ENCODE assay signal across 8 mouse cellular contexts in the genomic region with DNA sequence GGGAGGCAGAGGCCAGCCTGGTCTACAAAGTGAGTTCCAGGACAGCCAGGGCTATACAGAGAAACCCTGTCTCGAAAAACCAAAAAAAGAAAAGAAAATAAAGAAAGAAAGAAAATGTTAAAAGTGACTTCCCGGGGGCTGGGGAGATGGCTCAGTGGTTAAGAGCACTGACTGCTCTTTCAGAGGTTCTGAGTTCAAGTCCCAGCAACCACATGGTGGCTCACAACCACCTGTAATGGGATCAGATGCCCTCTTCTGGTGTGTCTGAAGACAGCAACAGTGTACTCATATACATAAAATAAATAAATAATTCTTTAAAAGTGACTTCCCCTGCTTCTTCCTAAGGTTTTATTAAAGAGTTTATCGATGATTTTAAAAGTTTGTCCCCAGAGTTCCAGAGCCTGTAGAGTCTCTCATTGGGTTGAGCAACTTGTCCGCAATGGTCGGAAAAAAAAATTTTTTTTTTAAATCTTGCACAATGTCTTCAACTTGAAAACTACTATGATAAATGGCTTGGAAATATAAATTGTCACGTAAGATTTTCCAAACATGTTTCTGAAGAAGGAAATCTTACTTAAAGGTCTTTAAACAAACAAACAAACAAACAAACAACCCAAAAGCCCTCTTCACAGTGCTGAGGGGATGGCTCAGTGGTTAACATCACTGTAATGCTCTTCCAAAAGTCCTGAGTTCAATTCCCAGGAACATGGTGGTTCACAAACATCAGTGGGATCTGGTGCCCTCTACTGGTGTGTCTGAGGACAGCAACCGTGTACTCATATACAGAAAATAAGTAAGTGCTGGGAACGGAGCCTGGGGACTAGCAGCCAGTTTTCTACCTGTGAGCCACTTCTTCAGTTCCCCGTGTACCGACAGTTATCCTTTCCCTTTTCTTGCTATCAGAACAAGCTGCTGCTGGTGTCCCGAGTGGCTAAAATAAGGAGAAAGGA. TPM values are rescaled to one million over a fixed set of nuclear protein-coding genes. Genes with fewer than 3 reads are reported as not detected.
A peak's percentile ranks its signal among the peaks of the same experiment; 100 is the strongest.
DNase-seq lines count a peak whose midpoint lies in the region; ATAC-seq and TF ChIP-seq lines count a peak whose summit lies in the region.

No protein-coding gene starts in this region.

- H3K27ac ChIP-seq in left cerebral cortex, adult 2 months: no peak overlapping the region
- H3K27ac ChIP-seq in forebrain, embryonic 15.5 days (replicated peaks): peak overlapping the region; percentile 70
- H3K27ac ChIP-seq in limb, embryonic 12.5 days: peak overlapping the region; percentile 72
- H3K27ac ChIP-seq in neural tube, embryonic 13.5 days (replicated peaks): no peak overlapping the region

- no peaks in the 10 kb centered on the region for H3K9me3 ChIP-seq in forebrain, embryonic 15.5 days
- H3K9me3 ChIP-seq in limb, embryonic 12.5 days: no peaks in the 10 kb centered on the region
- no peaks in the 10 kb centered on the region for H3K9me3 ChIP-seq in neural tube, embryonic 13.5 days

- TF ChIP-seq CTCF in left cerebral cortex, adult 2 months (IDR thresholded peaks at IDR 0.05): peak; percentile 32

- H3K9ac ChIP-seq in forebrain, embryonic 15.5 days (replicated peaks): no peak overlapping the region
- H3K9ac ChIP-seq in limb, embryonic 12.5 days (replicated peaks): no peak overlapping the region
- H3K9ac ChIP-seq in neural tube, embryonic 13.5 days: no peak overlapping the region

- no peak for DNase-seq in left cerebral cortex, adult 2 months (ENCODE audit: extremely low spot score in 1 of 2, low spot score in 2 of 2)
- DNase-seq in left cerebral cortex, postnatal 10 days (ENCODE audit: extremely low spot score in 1 of 2, low spot score in 2 of 2): no peak
- peak; percentile 36 for DNase-seq in adipocyte (ENCODE audit: low spot score)
- no peak for DNase-seq in urinary bladder, adult 18-20 months (ENCODE audit: low spot score in 2 of 2)

- intact Hi-C loops in left cerebral cortex, adult 2 months (cut with DNase I): no loop called here
- intact Hi-C loops in left cerebral cortex, postnatal 10 days (cut with DNase I): no loop called here

- no peak for ATAC-seq in forebrain, embryonic 15.5 days (replicated peaks)
- no peak; the same call in 1 of the 2 replicates for ATAC-seq in limb, embryonic 12.5 days (ENCODE audit: insufficient number of reproducible peaks, insufficient read depth, low FRiP score, low TSS enrichment, low read depth)
- no peak for ATAC-seq in neural tube, embryonic 13.5 days (ENCODE audit: low read depth)
- no peak for ATAC-seq in activated CD4-positive, CD25-positive, alpha-beta regulatory T cell, adult 4 months

- H3K4me2 ChIP-seq in forebrain, embryonic 15.5 days (replicated peaks): peak overlapping the region; percentile 40
- peak overlapping the region; percentile 66 for H3K4me2 ChIP-seq in limb, embryonic 12.5 days
- peak overlapping the region; percentile 46 for H3K4me2 ChIP-seq in neural tube, embryonic 13.5 days

- H3K36me3 ChIP-seq in forebrain, embryonic 15.5 days: peaks cover 10% of the 10 kb centered on the region
- H3K36me3 ChIP-seq in limb, embryonic 12.5 days: peaks cover 12% of the 10 kb centered on the region
- peaks cover 11% of the 10 kb centered on the region for H3K36me3 ChIP-seq in neural tube, embryonic 13.5 days

- H3K4me3 ChIP-seq in left cerebral cortex, adult 2 months: no peak overlapping the region
- H3K4me3 ChIP-seq in forebrain, embryonic 15.5 days: peak overlapping the region; percentile 100
- peak overlapping the region; percentile 84 for H3K4me3 ChIP-seq in limb, embryonic 12.5 days (replicated peaks)
- peak overlapping the region; percentile 97 for H3K4me3 ChIP-seq in neural tube, embryonic 13.5 days

- 69% methylated on average over 11 of the region's 11 CpGs for WGBS in forebrain, embryonic 15.5 days
- 66% methylated on average over 11 of the region's 11 CpGs for WGBS in limb, embryonic 12.5 days
- 69% methylated on average over 11 of the region's 11 CpGs for WGBS in neural tube, embryonic 13.5 days

- no peaks in the 10 kb centered on the region for H3K27me3 ChIP-seq in forebrain, embryonic 15.5 days
- H3K27me3 ChIP-seq in limb, embryonic 12.5 days: no peaks in the 10 kb centered on the region
- no peaks in the 10 kb centered on the region for H3K27me3 ChIP-seq in neural tube, embryonic 13.5 days

- H3K4me1 ChIP-seq in forebrain, embryonic 15.5 days: peaks cover 25% of the 10 kb centered on the region
- H3K4me1 ChIP-seq in limb, embryonic 12.5 days (replicated peaks): peaks cover 6% of the 10 kb centered on the region; the same call in 1 of the 2 replicates
- peaks cover 17% of the 10 kb centered on the region for H3K4me1 ChIP-seq in neural tube, embryonic 13.5 days (replicated peaks)

RNA-seq across cellular contexts. Expression of a gene that starts 0.8 kb away (rescaled TPM):
- 10 to 100 TPM; 19.6 to 19.9 TPM for total RNA-seq in left cerebral cortex, adult 2 months (2021)
- 10 to 100 TPM; 17.4 to 17.7 TPM for total RNA-seq in left cerebral cortex, postnatal 10 days (2021)
- 34.3 and 34.9 TPM in 2 replicates for polyA plus RNA-seq in forebrain, embryonic 15.5 days (2015; fragmentation: Nextera tagmentation; extraction: Ambion mirVana)
- 80.2 and 80.3 TPM in 2 replicates for polyA plus RNA-seq in limb, embryonic 12.5 days (2016; fragmentation: Nextera tagmentation; extraction: Ambion mirVana)
- 26.9 and 29.6 TPM in 2 replicates for polyA plus RNA-seq in neural tube, embryonic 13.5 days (2015; fragmentation: Nextera tagmentation; extraction: Ambion mirVana)
- polyA plus RNA-seq in activated CD4-positive, CD25-positive, alpha-beta regulatory T cell, adult 4 months (2017; shearing (Covaris generic)): 10 to 100 TPM; 26.8 to 30.2 TPM

RNA-seq across cellular contexts. Expression of a gene that starts 37.1 kb away (rescaled TPM):
- total RNA-seq in left cerebral cortex, adult 2 months (2021): under 1 TPM; 0.42 to 0.61 TPM
- total RNA-seq in left cerebral cortex, postnatal 10 days (2021): under 1 TPM; 0.34 to 0.58 TPM
- polyA plus RNA-seq in forebrain, embryonic 15.5 days (2015; fragmentation: Nextera tagmentation; extraction: Ambion mirVana): 0.33 and 0.56 TPM in 2 replicates
- 0.24 and 0.84 TPM in 2 replicates for polyA plus RNA-seq in limb, embryonic 12.5 days (2016; fragmentation: Nextera tagmentation; extraction: Ambion mirVana)
- 0.18 and 0.90 TPM in 2 replicates for polyA plus RNA-seq in neural tube, embryonic 13.5 days (2015; fragmentation: Nextera tagmentation; extraction: Ambion mirVana)
- 1 to 10 TPM; 5.4 to 7.8 TPM for polyA plus RNA-seq in activated CD4-positive, CD25-positive, alpha-beta regulatory T cell, adult 4 months (2017; shearing (Covaris generic))

RNA-seq across cellular contexts. Expression of a gene that starts 41.9 kb away (rescaled TPM):
- total RNA-seq in left cerebral cortex, adult 2 months (2021): 100 to 1,000 TPM; 146 to 148 TPM
- 100 to 1,000 TPM; 123 to 127 TPM for total RNA-seq in left cerebral cortex, postnatal 10 days (2021)
- polyA plus RNA-seq in forebrain, embryonic 15.5 days (2015; fragmentation: Nextera tagmentation; extraction: Ambion mirVana): 61.8 and 70.8 TPM in 2 replicates
- polyA plus RNA-seq in limb, embryonic 12.5 days (2016; fragmentation: Nextera tagmentation; extraction: Ambion mirVana): 87.5 and 99.2 TPM in 2 replicates
- 69.5 and 83.4 TPM in 2 replicates for polyA plus RNA-seq in neural tube, embryonic 13.5 days (2015; fragmentation: Nextera tagmentation; extraction: Ambion mirVana)
- 10 to 100 TPM; 28.3 to 28.7 TPM for polyA plus RNA-seq in activated CD4-positive, CD25-positive, alpha-beta regulatory T cell, adult 4 months (2017; shearing (Covaris generic))

Comparison
In these comparisons a context has a peak if more than half of its experiments do, and no peak if none do; other contexts are left out.
1. H3K27ac ChIP-seq: peak in forebrain, embryonic 15.5 days (single experiment) and limb, embryonic 12.5 days (single experiment); none in left cerebral cortex, adult 2 months (single experiment) and neural tube, embryonic 13.5 days (single experiment).
2. Peak in every context shown above with its lines, with median percentiles within 50 percentile points of each other: H3K4me2 ChIP-seq.